Mouse (Mus musculus) ZHBTc4 (cell line): ENCODE measurements around the gene Rack1.

Source experiments
- DNase-seq: peaks from one replicate; pipeline ENCODE4 v3.0.0-alpha.2; 2011; ENCODE audit warnings: low read depth, low spot score

Rack1 gene

DNA sequence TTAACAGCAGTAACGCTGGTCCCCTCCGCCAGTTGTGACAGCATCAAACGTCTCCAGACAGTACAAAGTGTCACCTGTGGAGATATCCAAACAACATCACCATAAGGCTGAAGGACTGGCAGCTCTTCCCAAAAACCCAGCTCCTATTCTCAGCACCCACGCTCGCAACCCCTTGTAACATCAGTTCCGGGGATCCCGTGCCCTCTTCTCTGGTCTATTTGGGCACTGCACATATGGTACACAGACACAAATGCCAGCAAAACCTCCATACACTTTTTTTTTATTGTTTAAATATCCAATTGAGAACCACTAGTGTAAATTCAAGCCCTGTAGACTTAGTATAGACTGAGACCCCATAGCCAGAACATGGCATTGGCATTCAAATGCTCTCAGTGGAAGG is 4.9 kb upstream of the Rack1 start:
- no peak for DNase-seq

- DNase-seq = no peak
Measured at GRCm38 (mm10) chr11:48796290-48796689, 3.8 kb upstream of the Rack1 start.

DNA sequence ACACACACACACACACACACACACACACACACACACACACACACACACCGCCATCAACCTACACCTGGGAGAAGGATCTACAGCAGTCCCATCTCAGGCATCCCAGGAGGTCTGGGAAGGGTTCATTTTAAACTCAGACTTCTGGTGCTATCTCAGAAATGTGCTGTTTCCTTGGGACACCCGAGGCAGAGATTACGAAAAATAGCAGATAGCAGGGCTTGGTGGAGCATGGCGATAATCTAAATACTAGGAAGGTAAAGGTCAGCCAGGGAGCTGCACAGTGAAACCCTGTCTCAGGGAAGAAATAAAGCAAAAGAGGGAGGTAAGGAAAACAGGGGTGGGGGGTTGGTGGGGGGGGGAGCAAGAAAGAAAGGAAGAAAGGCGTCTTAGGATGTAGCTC is 2.8 kb upstream of the Rack1 start:
- no peak for DNase-seq

- no peak for DNase-seq
Measured at GRCm38 (mm10) chr11:48798308-48798707, 1.8 kb upstream of the Rack1 start.

- DNase-seq = no peak
Measured at GRCm38 (mm10) chr11:48798984-48799920, 880 bp upstream of the Rack1 start.

GRCm38 (mm10) chr11:48801831-48802772 is 2.0 kb downstream of the Rack1 start:
- DNase-seq = no peak

- no peak for DNase-seq
Measured at GRCm38 (mm10) chr11:48803988-48804387, 3.9 kb downstream of the Rack1 start.

GRCm38 (mm10) chr11:48804922-48805321 is 4.8 kb downstream of the Rack1 start:
- DNase-seq = no peak

GRCm38 (mm10) chr11:48806856-48807562 is 6.9 kb downstream of the Rack1 start:
- DNase-seq = peak; percentile 64

DNA sequence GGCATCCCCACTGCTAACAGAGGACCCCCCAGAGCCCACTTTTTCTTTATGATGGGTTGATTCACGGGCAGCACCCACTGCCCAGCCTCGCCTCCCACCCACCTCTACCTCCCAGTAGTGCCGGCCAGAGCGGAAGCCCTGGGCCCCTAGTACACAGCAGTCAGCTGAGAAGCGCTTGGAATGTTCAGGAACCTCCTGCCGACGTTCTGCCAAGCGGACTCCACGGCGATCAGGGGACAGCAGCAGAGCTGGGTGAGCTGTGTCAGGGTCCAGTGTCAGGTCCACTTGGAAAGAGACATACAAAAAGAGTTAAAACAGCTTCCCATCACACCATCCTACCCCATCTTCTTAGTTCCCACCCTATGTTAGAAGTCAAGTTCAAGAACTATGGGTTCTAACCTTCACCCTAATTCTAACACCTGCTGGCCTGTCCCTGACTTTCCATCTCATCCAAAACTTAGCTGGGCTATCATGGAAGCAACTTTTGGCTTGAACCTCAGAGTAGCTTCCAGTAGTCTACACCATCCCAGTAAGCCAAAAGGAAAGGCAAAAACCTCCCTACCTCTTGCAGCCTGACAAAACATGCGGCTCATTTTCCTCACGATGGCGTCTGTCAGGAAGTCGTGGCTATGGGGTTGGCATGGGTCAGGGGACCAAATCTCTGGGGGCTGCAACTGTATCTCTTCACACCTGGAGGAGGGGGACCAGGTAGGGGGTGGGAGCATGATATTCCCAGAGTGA is 7.6 kb downstream of the Rack1 start:
- no peak for DNase-seq

- DNase-seq = peak; percentile 20
Measured at GRCm38 (mm10) chr11:48808304-48808646, 8.1 kb downstream of the Rack1 start.

GRCm38 (mm10) chr11:48808737-48809433 is 8.8 kb downstream of the Rack1 start:
- DNase-seq = peak; percentile 60

DNA sequence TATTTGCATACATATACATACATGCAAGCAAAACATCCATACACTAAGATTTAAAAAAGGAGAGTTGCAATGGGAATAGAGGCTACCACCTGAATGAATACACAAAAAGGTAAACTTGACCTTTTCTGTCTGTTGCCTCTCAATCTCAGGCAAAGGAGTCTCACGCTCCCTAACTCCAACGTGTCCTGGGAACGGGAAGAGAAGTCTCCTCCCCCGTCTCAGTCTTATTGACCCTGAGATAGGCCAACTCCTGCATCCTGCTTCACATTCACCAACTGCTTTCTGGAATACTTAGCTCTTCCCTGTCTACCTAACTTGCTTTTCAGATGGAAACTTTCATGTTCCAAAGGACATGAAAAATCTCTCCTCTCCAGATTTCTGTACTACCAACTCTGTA is 9.3 kb downstream of the Rack1 start:
- DNase-seq = peak; percentile 60

DNA sequence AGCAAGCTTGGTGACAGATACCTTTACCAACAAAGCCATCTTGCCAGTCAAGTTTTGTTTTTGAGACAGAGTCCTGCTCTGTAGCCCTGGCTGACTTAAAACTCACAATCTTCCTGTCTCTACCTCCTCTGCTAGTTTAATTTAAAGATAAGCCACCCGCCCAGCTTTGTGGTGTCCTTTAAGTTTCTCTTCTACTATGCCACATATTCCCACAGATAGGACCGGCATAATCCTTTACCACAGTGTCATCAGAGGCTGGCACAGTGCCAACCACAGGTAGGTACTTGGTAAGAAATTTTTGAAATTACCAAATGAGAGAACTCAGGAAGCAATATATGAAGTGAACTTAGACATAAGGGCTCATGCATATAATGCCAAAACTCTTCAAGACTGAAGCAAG is 10.0 kb downstream of the Rack1 start:
- DNase-seq = peak; percentile 30

DNA sequence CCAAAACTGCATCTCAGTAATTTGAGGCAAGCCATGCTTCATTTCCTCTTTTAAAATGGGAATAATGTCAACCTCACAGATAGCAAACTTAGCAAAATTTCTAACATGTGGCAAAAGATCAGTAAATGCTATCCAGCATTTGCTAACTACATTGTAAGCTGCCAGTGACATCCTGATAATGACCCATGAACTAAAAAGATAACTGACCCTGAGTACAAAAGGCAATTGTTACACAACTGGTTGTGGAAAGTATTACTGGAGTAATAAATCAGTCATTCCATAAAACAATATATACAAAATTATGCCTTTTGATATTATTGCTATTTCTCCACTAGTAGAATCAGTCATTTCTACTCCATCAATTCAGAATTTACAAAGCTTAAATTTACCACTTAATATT is 13.7 kb downstream of the Rack1 start:
- DNase-seq = no peak

DNA sequence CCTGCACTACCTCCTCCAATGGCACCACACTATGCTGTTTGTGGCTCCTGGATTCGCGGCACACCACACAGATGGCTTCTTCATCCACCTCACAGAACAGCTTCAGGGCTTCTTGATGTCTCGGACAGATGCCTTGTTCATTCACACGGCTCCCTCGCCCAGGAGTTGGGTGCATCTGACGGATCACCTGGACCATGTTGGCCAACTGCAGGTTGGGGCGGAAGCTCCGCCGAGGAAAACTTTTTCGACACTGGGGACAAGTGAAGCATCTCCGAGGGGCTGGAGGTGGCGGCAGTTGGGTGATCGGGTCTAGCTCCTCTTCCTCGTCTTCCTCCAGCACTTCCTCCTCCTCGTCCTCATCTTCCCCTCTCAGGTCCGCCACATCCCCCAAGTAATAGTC is 15.7 kb downstream of the Rack1 start:
- no peak for DNase-seq

DNA sequence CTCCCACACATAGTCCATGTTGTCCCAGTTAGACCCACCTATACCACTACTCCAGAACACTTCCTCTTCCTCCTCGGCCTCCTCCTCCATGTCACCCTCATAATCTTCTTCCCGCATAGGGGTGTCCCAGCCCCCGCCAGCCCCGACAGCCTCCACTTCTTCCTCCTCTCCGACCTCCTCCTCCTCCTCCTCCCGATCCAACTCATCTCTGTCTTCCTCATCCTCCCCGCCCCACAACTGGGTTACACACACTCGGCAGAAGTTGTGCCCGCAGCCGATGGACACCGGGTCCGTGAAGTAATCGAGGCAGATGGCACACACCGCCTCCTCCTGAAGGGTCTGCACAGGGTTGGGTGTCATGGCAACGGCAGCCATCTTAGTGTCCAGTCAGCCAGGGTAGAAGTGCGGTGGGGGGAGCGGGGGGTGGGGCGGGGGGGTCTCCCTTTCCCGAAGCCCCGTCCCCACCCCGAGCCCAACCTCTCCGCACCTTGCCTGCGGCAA is 16.2 kb downstream of the Rack1 start:
- peak; percentile 79 for DNase-seq

GRCm38 (mm10) chr11:48816800-48817665 is 16.9 kb downstream of the Rack1 start, which contains the start of gene Trim41:
Trim41 (minus strand) TSS chr11:48817353.
- peak; percentile 99 for DNase-seq

DNA sequence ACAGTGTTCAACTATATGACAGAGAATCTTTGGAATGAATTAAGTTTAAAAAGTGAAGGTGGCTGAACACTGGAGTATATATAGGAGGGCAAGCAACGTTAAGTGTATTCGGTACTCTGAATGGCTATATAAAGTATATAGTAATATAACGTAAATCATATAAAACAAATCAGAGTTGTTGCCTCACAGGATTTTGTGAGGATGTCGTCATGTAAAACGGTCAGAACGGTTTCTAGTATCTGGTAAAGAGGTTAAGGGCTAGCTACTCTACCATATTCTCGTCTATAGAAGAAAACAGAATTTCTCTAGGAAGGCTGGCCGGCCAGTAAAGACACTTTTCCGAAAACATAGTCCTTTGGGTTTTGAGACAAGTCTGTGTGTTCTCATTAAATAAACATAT is 17.7 kb downstream of the Rack1 start:
- no peak for DNase-seq
